Mouse (Mus musculus) stomach, postnatal 0 days (tissue): Measurements from ENCODE around the gene Cdk9.

Source experiments
- CTCF ChIP-seq: IDR thresholded peaks from 2 replicates; pipeline ENCODE4 v1.5.1; 2016; ENCODE audit warnings: antibody characterized with exemption, low read depth, mild to moderate bottlenecking, moderate library complexity
- EP300 ChIP-seq: optimal IDR thresholded peaks from 2 replicates; pipeline ENCODE3; 2016; ENCODE audit warnings: antibody characterized with exemption

DNA sequence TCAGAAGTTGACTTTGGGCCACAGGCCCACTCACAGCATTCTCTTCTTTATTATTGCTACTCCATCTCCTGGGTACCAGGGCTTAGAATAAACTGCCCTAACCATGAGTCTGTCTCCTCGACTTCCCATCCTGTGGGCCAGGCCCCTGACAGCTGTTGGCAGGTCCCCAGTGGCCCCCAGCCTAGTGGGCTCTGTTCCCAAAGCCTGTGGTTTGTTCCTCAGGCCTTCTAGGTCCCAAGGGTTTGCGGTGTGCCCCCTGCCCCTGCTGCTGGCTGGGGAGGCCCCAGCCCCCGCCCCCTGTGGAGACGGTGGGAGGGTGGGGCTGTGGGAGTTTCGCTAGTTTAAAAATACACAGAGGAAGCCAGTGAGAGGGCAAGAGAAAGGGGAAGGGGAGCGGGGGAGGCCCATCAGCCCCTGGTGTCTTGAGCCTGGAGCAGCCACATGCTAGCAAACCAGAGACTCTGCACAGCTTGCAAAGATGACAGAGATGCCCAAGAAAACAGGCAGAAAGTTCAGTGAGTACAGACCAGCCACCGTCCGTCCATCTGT, 7.9 kb upstream of the Cdk9 start, which contains the start of gene Sh2d3c:
- TF ChIP-seq CTCF: no peak
- TF ChIP-seq EP300: no peak
